Mouse (Mus musculus): ENCODE data around the gene Zfp385a. TPM values are rescaled to one million over a fixed set of nuclear protein-coding genes. Genes with fewer than 3 reads are reported as not detected.

Zfp385a gene
- polyA plus RNA-seq, 1 experiment from 2014 or later, result 6.0 TPM

- peaks cover 56% of the 10 kb centered on the region for H3K4me1 ChIP-seq (replicated peaks)
- no peaks in the 10 kb centered on the region for H3K36me3 ChIP-seq (replicated peaks)
- no peak overlapping the region for H3K9ac ChIP-seq
- no peak for ATAC-seq (ENCODE audit: insufficient read depth)
- 35% methylated on average over 28 of the region's 28 CpGs for whole genome bisulfite sequencing (ENCODE audit: insufficient replicate concordance)
- H3K27me3 ChIP-seq, result peaks cover 56% of the 10 kb centered on the region
- no peaks in the 10 kb centered on the region for H3K9me3 ChIP-seq (replicated peaks)
- no peak overlapping the region; the same call in 1 of the 2 replicates for H3K27ac ChIP-seq (replicated peaks)
- H3K4me3 ChIP-seq (replicated peaks), result peak overlapping the region; percentile 30
- H3K4me2 ChIP-seq, result peak overlapping the region; percentile 49
Measured at GRCm38 (mm10) chr15:103308056-103308875, 31.6 kb downstream of the Zfp385a start.

DNA sequence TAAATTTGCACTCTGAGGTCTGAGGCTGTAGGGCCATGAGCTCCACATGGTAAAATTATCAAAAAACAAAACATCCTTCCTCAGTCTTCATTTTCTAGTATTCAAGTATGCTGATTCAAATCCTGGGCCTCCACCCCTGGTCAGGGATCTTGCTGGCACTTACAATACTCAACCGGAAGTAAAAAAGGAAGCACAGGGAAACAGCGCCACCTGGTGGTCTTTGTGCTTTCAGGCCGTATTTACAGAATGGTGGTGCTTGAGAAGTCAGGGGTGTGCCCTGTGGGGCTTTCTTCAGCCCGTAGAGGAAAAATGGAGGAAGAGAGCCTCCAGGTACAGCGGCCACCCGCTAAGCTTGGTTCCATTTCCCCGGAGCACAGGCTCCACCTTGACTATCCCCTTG, 32.8 kb downstream of the Zfp385a start:
- no peak for ATAC-seq (ENCODE audit: insufficient read depth)
- peak overlapping the region; percentile 75; the same call in 1 of the 2 replicates for H3K27ac ChIP-seq (replicated peaks)
- H3K9me3 ChIP-seq (replicated peaks), result no peaks in the 10 kb centered on the region
- peaks cover 67% of the 10 kb centered on the region for H3K27me3 ChIP-seq
- no peaks in the 10 kb centered on the region for H3K36me3 ChIP-seq (replicated peaks)
- peaks cover 58% of the 10 kb centered on the region for H3K4me1 ChIP-seq (replicated peaks)
- H3K9ac ChIP-seq, result no peak overlapping the region
- no peak overlapping the region for H3K4me3 ChIP-seq (replicated peaks)
- H3K4me2 ChIP-seq, result peak overlapping the region; percentile 25; the same call in 1 of the 2 replicates
- WGBS (ENCODE audit: insufficient replicate concordance), result under 1% methylated on average over 7 of the region's 7 CpGs

GRCm38 (mm10) chr15:103305792-103306645, 33.9 kb downstream of the Zfp385a start:
- peaks cover 63% of the 10 kb centered on the region for H3K4me1 ChIP-seq (replicated peaks)
- peak overlapping the region; percentile 59 for H3K4me3 ChIP-seq (replicated peaks)
- whole genome bisulfite sequencing (ENCODE audit: insufficient replicate concordance), result 32% methylated on average over 8 of the region's 8 CpGs
- no peak overlapping the region for H3K9ac ChIP-seq
- no peaks in the 10 kb centered on the region for H3K36me3 ChIP-seq (replicated peaks)
- peaks cover 73% of the 10 kb centered on the region for H3K27me3 ChIP-seq
- peak overlapping the region; percentile 75 for H3K27ac ChIP-seq (replicated peaks)
- no peaks in the 10 kb centered on the region for H3K9me3 ChIP-seq (replicated peaks)
- peak overlapping the region; percentile 89 for H3K4me2 ChIP-seq
- ATAC-seq (ENCODE audit: insufficient read depth), result no peak

DNA sequence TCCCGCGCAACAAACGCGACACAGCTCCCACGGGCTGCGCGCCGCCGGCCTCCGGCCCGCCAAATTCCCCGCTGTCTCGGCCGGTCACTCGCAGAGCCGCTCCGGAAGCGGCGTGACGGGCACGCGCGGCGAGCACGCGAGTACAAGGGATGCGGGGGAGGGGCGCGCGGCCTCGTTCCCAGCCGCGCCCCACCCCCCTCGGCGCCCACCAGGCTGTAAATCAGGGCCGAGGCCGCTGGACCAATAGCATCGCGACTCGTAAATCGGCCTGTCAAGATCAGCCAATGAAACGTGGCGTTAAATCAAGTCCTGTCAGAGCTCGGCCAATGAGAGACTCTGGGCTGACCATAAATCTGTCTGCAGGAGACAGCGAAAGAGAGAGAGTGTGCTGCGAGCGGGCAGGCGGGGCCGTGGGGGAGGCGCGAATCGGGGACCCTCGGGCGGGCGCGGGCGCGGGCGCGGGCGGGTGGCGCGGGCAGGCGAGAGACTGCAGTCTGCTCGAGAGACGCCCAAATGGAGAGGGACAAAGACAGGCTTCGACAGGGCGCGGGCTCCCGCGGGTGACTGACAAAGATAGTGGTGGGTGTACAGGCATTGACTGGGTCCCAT, 34.7 kb downstream of the Zfp385a start:
- WGBS (ENCODE audit: insufficient replicate concordance), result under 1% methylated on average over 71 of the region's 71 CpGs
- peak overlapping the region; percentile 89 for H3K4me2 ChIP-seq
- H3K4me3 ChIP-seq (replicated peaks), result peak overlapping the region; percentile 59
- peak; percentile 79 for ATAC-seq (ENCODE audit: insufficient read depth)
- no peaks in the 10 kb centered on the region for H3K36me3 ChIP-seq (replicated peaks)
- H3K27me3 ChIP-seq, result peaks cover 73% of the 10 kb centered on the region
- peaks cover 63% of the 10 kb centered on the region for H3K4me1 ChIP-seq (replicated peaks)
- peak overlapping the region; percentile 75 for H3K27ac ChIP-seq (replicated peaks)
- no peaks in the 10 kb centered on the region for H3K9me3 ChIP-seq (replicated peaks)
- peak overlapping the region; percentile 22 for H3K9ac ChIP-seq

DNA sequence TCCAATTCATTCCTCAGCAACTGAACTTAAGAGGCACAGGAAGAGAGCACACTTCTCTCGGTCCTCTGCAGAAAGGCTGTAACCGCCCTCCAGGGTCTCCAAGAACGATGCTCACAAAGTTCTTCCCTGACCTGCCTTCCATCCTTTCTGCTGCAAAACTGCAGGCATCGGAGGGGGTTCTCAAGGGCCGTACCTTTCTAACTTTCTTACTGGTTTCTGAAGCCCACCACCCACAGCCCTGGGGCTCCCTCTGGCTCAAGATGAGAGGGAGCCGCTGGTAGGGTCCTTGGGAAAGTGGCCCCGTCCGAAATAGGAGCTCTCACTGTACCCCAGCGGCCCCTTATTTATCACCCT, 35.3 kb downstream of the Zfp385a start:
- H3K9me3 ChIP-seq (replicated peaks), result no peaks in the 10 kb centered on the region
- H3K36me3 ChIP-seq (replicated peaks), result peaks cover 2% of the 10 kb centered on the region; the same call in 1 of the 2 replicates
- peak overlapping the region; percentile 89 for H3K4me2 ChIP-seq
- H3K4me3 ChIP-seq (replicated peaks), result peak overlapping the region; percentile 59
- no peak for ATAC-seq (ENCODE audit: insufficient read depth)
- H3K27me3 ChIP-seq, result peaks cover 73% of the 10 kb centered on the region
- under 1% methylated on average over 9 of the region's 9 CpGs for WGBS (ENCODE audit: insufficient replicate concordance)
- H3K4me1 ChIP-seq (replicated peaks), result peaks cover 66% of the 10 kb centered on the region
- H3K27ac ChIP-seq (replicated peaks), result peak overlapping the region; percentile 58
- peak overlapping the region; percentile 13 for H3K9ac ChIP-seq

- Histone ChIP-seq H3K36me3 (replicated peaks) (peaks cover 7% of the 10 kb centered on the region), H3K9ac (no peak overlapping the region), H3K4me1 (replicated peaks) (peaks cover 65% of the 10 kb centered on the region), H3K9me3 (replicated peaks) (no peaks in the 10 kb centered on the region), H3K4me3 (replicated peaks) (peak overlapping the region; percentile 59), H3K27ac (replicated peaks) (peak overlapping the region; percentile 58; the same call in 1 of the 2 replicates), H3K27me3 (peaks cover 68% of the 10 kb centered on the region), H3K4me2 (peak overlapping the region; percentile 89)
- 11% methylated on average over 8 of the region's 8 CpGs for WGBS (ENCODE audit: insufficient replicate concordance)
- no peak for ATAC-seq (ENCODE audit: insufficient read depth)
Measured at GRCm38 (mm10) chr15:103303916-103304615, 35.8 kb downstream of the Zfp385a start.

- Histone ChIP-seq H3K4me2 (no peak overlapping the region), H3K9ac (no peak overlapping the region), H3K9me3 (replicated peaks) (no peaks in the 10 kb centered on the region), H3K27ac (replicated peaks) (no peak overlapping the region), H3K36me3 (replicated peaks) (peaks cover 23% of the 10 kb centered on the region), H3K27me3 (peaks cover 55% of the 10 kb centered on the region), H3K4me1 (replicated peaks) (peaks cover 52% of the 10 kb centered on the region), H3K4me3 (replicated peaks) (no peak overlapping the region)
- no peak for ATAC-seq (ENCODE audit: insufficient read depth)
- WGBS (ENCODE audit: insufficient replicate concordance), result 33% methylated on average over 6 of the region's 6 CpGs
Measured at GRCm38 (mm10) chr15:103302341-103303021, 37.4 kb downstream of the Zfp385a start.

GRCm38 (mm10) chr15:103301547-103302340, 38.1 kb downstream of the Zfp385a start:
- Histone ChIP-seq H3K4me3 (replicated peaks) (no peak overlapping the region), H3K36me3 (replicated peaks) (peaks cover 30% of the 10 kb centered on the region), H3K4me2 (no peak overlapping the region), H3K9ac (no peak overlapping the region), H3K27me3 (peaks cover 52% of the 10 kb centered on the region), H3K9me3 (replicated peaks) (no peaks in the 10 kb centered on the region), H3K27ac (replicated peaks) (no peak overlapping the region), H3K4me1 (replicated peaks) (peaks cover 46% of the 10 kb centered on the region)
- no peak for ATAC-seq (ENCODE audit: insufficient read depth)
- 38% methylated on average over 5 of the region's 5 CpGs for WGBS (ENCODE audit: insufficient replicate concordance)

DNA sequence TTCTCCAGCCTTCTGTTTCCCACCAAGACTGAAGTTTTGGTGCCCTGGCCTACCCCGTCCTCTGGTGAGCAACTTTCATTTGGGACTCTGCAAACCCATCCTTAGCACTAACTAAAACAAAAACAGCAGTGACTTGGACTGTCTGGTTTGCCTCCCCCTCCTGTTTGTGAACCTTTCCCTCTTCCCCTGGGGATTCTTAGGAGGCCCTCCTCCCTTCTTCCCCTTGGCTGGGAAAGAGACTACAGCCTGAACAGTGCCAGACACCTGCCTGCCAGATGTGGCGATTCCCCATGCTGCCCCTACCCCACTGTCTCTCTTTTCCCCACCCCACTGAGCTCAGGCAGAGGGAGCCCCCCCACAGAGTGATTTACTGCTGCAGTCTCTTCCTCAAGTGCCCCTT, 38.8 kb downstream of the Zfp385a start:
- H3K36me3 ChIP-seq (replicated peaks), result peaks cover 37% of the 10 kb centered on the region
- H3K4me2 ChIP-seq, result no peak overlapping the region
- H3K4me3 ChIP-seq (replicated peaks), result no peak overlapping the region
- H3K27me3 ChIP-seq, result peaks cover 45% of the 10 kb centered on the region
- no peak overlapping the region for H3K27ac ChIP-seq (replicated peaks)
- 44% methylated on average over 2 of the region's 2 CpGs for WGBS (ENCODE audit: insufficient replicate concordance)
- no peak for ATAC-seq (ENCODE audit: insufficient read depth)
- peaks cover 41% of the 10 kb centered on the region for H3K4me1 ChIP-seq (replicated peaks)
- H3K9me3 ChIP-seq (replicated peaks), result no peaks in the 10 kb centered on the region
- H3K9ac ChIP-seq, result no peak overlapping the region

All from liver, embryonic 15.5 days (tissue).